Mouse (Mus musculus) liver, embryonic 14.5 days (tissue): ENCODE measurements around the gene P2ry6. TPM values are rescaled to one million over a fixed set of nuclear protein-coding genes. Genes with fewer than 3 reads are reported as not detected.

Source experiments
- ATAC-seq: fragments of 200-750 bp; cut with Nextera tagmentation; 2 replicates; pipeline ENCODE4 v1.8.0; 2017; ENCODE audit warnings: moderate number of reproducible peaks, mild to moderate bottlenecking, moderate library complexity; ENCODE audit not compliant: insufficient read depth
- DNase-seq, 3 experiments: peaks; one replicate each; pipeline ENCODE4 v3.0.0-alpha.2; 2012 to 2013; ENCODE audit warnings: low read depth in 3 of 3, low spot score in 3 of 3
- H3K27ac ChIP-seq: fragments of 300-500 bp; sonication (generic); 2 replicates; pipeline ENCODE4 v1.5.1; 2014; ENCODE audit warnings: moderate library complexity, mild to moderate bottlenecking, control low read depth, inconsistent platforms
- H3K27me3 ChIP-seq: fragments of 300-500 bp; sonication (generic); 2 replicates; pipeline ENCODE4 v1.6.1; 2014; ENCODE audit warnings: mild to moderate bottlenecking, low read length, moderate library complexity; ENCODE audit not compliant: control insufficient read depth, insufficient read depth
- H3K36me3 ChIP-seq: fragments of 300-500 bp; sonication (generic); replicated peaks from 2 replicates; pipeline ENCODE4 v1.6.1; 2014; ENCODE audit warnings: low read depth; ENCODE audit not compliant: control insufficient read depth, insufficient read depth
- H3K4me1 ChIP-seq, 2 experiments: fragments of 200-500 bp in 1 of 2; fragments of 300-500 bp in 1 of 2; sonication (generic) in 1 of 2; replicated peaks; 2 replicates each; pipeline ENCODE4 v1.6.1; 2012 to 2014; ENCODE audit warnings: antibody characterized with exemption in 1 of 2, inconsistent platforms in 1 of 2, low read length in 1 of 2; ENCODE audit not compliant: control insufficient read depth in 2 of 2, insufficient read depth in 2 of 2
- H3K4me2 ChIP-seq: fragments of 300-500 bp; sonication (generic); 2 replicates; pipeline ENCODE4 v1.6.1; 2014; ENCODE audit warnings: low read depth, mild to moderate bottlenecking, control low read depth, moderate library complexity
- H3K4me3 ChIP-seq, 2 experiments: fragments of 200-500 bp in 1 of 2; fragments of 300-500 bp in 1 of 2; sonication (generic) in 1 of 2; 2 replicates each; pipeline ENCODE4 v1.5.1; 2012 to 2014; ENCODE audit warnings: low read depth in 2 of 2, low read length in 2 of 2, mild to moderate bottlenecking in 2 of 2, control low read depth in 1 of 2, inconsistent platforms in 1 of 2, moderate library complexity in 1 of 2; ENCODE audit not compliant: insufficient read depth in 1 of 2
- H3K9ac ChIP-seq: fragments of 300-500 bp; sonication (generic); replicated peaks from 2 replicates; pipeline ENCODE4 v1.6.1; 2014; ENCODE audit warnings: mild to moderate bottlenecking, control low read depth, moderate library complexity
- H3K9me3 ChIP-seq: fragments of 300-500 bp; sonication (generic); 2 replicates; pipeline ENCODE4 v1.6.1; 2016; ENCODE audit warnings: low read length, mixed read lengths; ENCODE audit not compliant: control insufficient read depth
- CTCF ChIP-seq: IDR thresholded peaks from 2 replicates; pipeline ENCODE4 v1.5.1; 2016; ENCODE audit warnings: antibody characterized with exemption, low read depth, control low read depth
- EP300 ChIP-seq: IDR thresholded peaks from 2 replicates; pipeline ENCODE4 v1.6.1; 2016; ENCODE audit warnings: antibody characterized with exemption, low read depth
- WGBS: fragments of 180-500 bp; shearing (Covaris S2); extraction: QIAGEN DNeasy Blood & Tissue Kit; methylation state at CpG from one replicate; pipeline ENCODE4 v1.1.7; 2014; ENCODE audit not compliant: insufficient replicate concordance; 5-methylcytosine and 5-hydroxymethylcytosine counted together
- polyA plus RNA-seq, 2 experiments: library from polyadenylated mRNA; depleted of rRNA in 1 of 2; stranded (reverse) in 1 of 2; unstranded in 1 of 2; fragments of >200 nt; fragmentation: Nextera tagmentation in 1 of 2; extraction: Ambion mirVana in 1 of 2; gene quantifications; 2 replicates each; pipeline versions ENCODE4 v1.2.1 to v1.2.3; 2012 to 2014

Gene P2ry6
- polyA plus RNA-seq, 2 experiments, result 2.0 to 2.9 TPM

- DNase-seq (no peak), ATAC-seq (0 out of 2 replicates have a peak, but pooled peaks have one; percentile 26)
- peak; percentile 89 for TF ChIP-seq CTCF
- no peak for TF ChIP-seq EP300
Measured at GRCm38 (mm10) chr7:100965079-100965478, 9.4 kb downstream of the P2ry6 start.

GRCm38 (mm10) chr7:100964242-100964641 is 10.2 kb downstream of the P2ry6 start:
- no peak overlapping the region for H3K4me3 ChIP-seq
- WGBS, result 52% methylated on average over 6 of the region's 6 CpGs
- H3K27ac ChIP-seq, result no peak overlapping the region
- no peak for TF ChIP-seq CTCF
- TF ChIP-seq EP300, result no peak
- H3K27me3 ChIP-seq, result no peaks in the 10 kb centered on the region
- peaks cover 0 to 2% of the 10 kb centered on the region in 2 experiments; a peak in 1 of 4 replicates for H3K4me1 ChIP-seq
- no peak for ATAC-seq
- no peak overlapping the region for H3K4me2 ChIP-seq
- DNase-seq, result no peak
- H3K36me3 ChIP-seq, result no peaks in the 10 kb centered on the region
- H3K9ac ChIP-seq, result no peak overlapping the region
- no peaks in the 10 kb centered on the region for H3K9me3 ChIP-seq

More at GRCm38 (mm10) chr7:100965079-100965478, 9.4 kb downstream of the P2ry6 start:
- no peak overlapping the region for H3K9ac ChIP-seq
- H3K36me3 ChIP-seq, result no peaks in the 10 kb centered on the region
- no peak overlapping the region for H3K27ac ChIP-seq
- no peaks in the 10 kb centered on the region for H3K9me3 ChIP-seq
- WGBS, result 19% methylated on average over 4 of the region's 4 CpGs
- no peaks in the 10 kb centered on the region for H3K27me3 ChIP-seq
- H3K4me1 ChIP-seq, result peaks cover 0 to 2% of the 10 kb centered on the region in 2 experiments; a peak in 1 of 4 replicates
- no peak overlapping the region for H3K4me2 ChIP-seq
- H3K4me3 ChIP-seq, result no peak overlapping the region

- H3K4me1 ChIP-seq, result peaks cover 0 to 2% of the 10 kb centered on the region in 2 experiments; a peak in 1 of 4 replicates
- TF ChIP-seq EP300 (no peak), CTCF (no peak)
- no peak overlapping the region for H3K27ac ChIP-seq
- no peak overlapping the region for H3K4me2 ChIP-seq
- H3K36me3 ChIP-seq, result no peaks in the 10 kb centered on the region
- H3K9ac ChIP-seq, result no peak overlapping the region
- 58% methylated on average over 8 of the region's 8 CpGs for WGBS
- 0 out of 4 replicates have a peak overlapping the region, but pooled peaks of 1 of the 2 experiments have one; percentile 19 for H3K4me3 ChIP-seq
- no peak for DNase-seq
- H3K27me3 ChIP-seq, result no peaks in the 10 kb centered on the region
- no peak for ATAC-seq
- H3K9me3 ChIP-seq, result no peaks in the 10 kb centered on the region
Measured at GRCm38 (mm10) chr7:100963381-100963780, 11.1 kb downstream of the P2ry6 start.

GRCm38 (mm10) chr7:100961146-100961545 is 13.3 kb downstream of the P2ry6 start:
- WGBS, result 16% methylated on average over 7 of the region's 7 CpGs
- TF ChIP-seq EP300, result no peak
- no peak for TF ChIP-seq CTCF
- H3K4me2 ChIP-seq, result no peak overlapping the region
- H3K27me3 ChIP-seq, result no peaks in the 10 kb centered on the region
- no peak overlapping the region for H3K4me3 ChIP-seq
- ATAC-seq (no peak), DNase-seq (no peak)
- no peak overlapping the region for H3K9ac ChIP-seq
- H3K9me3 ChIP-seq, result no peaks in the 10 kb centered on the region
- H3K4me1 ChIP-seq, result 0 out of 4 replicates have a peak, but pooled peaks cover 0 to 5% of the 10 kb centered on the region in 2 experiments
- no peaks in the 10 kb centered on the region for H3K36me3 ChIP-seq
- H3K27ac ChIP-seq, result no peak overlapping the region

GRCm38 (mm10) chr7:100960462-100960861 is 14.0 kb downstream of the P2ry6 start:
- Histone ChIP-seq H3K4me1 (0 out of 4 replicates have a peak, but pooled peaks cover 0 to 5% of the 10 kb centered on the region in 2 experiments), H3K9me3 (no peaks in the 10 kb centered on the region), H3K9ac (no peak overlapping the region), H3K27me3 (no peaks in the 10 kb centered on the region), H3K27ac (no peak overlapping the region), H3K4me3 (no peak overlapping the region), H3K36me3 (no peaks in the 10 kb centered on the region), H3K4me2 (no peak overlapping the region)
- no peak for ATAC-seq
- DNase-seq, result no peak
- TF ChIP-seq CTCF, result no peak
- WGBS, result 40% methylated on average over 2 of the region's 2 CpGs
